Mouse (Mus musculus): Measurements from ENCODE around the gene Sh3rf1. TPM values are rescaled to one million over a fixed set of nuclear protein-coding genes. Genes with fewer than 3 reads are reported as not detected.

Sh3rf1 gene
- polyA plus RNA-seq (2016; fragmentation: Nextera tagmentation; extraction: Ambion mirVana): 5.6 and 8.4 TPM in 2 replicates

DNA sequence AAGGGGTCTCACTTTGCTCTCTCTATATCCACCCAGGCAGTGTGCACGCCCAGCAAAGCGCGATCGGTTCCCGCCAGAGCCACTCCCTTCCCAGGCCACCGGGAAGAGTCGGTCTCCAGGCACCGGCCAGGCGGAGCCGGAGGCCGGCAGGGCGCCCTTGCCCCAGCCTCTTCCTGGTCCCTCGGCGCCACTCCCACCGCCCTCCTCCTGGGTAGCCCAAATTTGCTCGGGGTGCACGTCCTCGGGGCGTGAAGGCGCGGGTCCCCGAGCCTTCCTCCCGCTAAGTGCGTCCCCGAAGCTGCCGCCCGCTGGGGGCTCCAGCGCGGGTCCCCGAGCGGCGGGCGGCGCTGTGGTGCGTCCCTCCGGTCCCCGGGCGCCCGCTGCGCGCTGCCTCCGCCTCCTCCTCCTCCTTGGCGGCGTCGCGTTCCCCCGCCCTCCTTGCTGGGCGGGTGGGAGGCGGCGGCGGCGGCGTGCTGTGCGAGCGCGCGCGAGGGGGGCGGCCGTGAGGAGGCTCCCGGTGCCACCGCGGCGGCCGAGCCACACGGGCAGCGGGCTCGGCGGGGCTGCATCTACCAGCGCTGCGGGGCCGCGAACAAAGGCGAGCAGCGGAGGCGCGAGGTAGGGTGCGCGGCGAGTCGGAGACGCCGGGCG lies at the start of gene Sh3rf1:
Gene Sh3rf1, plus strand, starts transcription at position 144 of the 651 bp plus-strand sequence.
- Histone ChIP-seq H3K4me3 (peak within 1 kb of the TSS; percentile 90), H3K4me1 (peaks cover 22% of the 10 kb centered on the region), H3K9me3 (no peaks in the 10 kb centered on the region), H3K27me3 (ENCODE audit: insufficient read depth, poor library complexity, severe bottlenecking) (peaks cover 10% of the 10 kb centered on the region; the same call in 1 of the 2 replicates), H3K36me3 (no peaks in the 10 kb centered on the region), H3K27ac (peak within 1 kb of the TSS; percentile 96)
- DNase-seq (ENCODE audit: low spot score): peak; percentile 90
- WGBS: under 1% methylated on average over 83 of the region's 84 CpGs

- 33% methylated on average over 7 of the region's 7 CpGs for WGBS
- no peaks in the 10 kb centered on the region for H3K9me3 ChIP-seq
These were observed 49.7 kb upstream of the Sh3rf1 start for GRCm38 (mm10) chr8:61173921-61174492.

GRCm38 (mm10) chr8:61175876-61176275 lies 47.8 kb upstream of the Sh3rf1 start:
- Histone ChIP-seq H3K27ac (no peak overlapping the region), H3K4me1 (peaks cover 8% of the 10 kb centered on the region), H3K27me3 (ENCODE audit: insufficient read depth, poor library complexity, severe bottlenecking) (no peaks in the 10 kb centered on the region), H3K9me3 (no peaks in the 10 kb centered on the region), H3K4me3 (no peak overlapping the region), H3K36me3 (no peaks in the 10 kb centered on the region)
- DNase-seq (ENCODE audit: low spot score): no peak
- 33% methylated on average over 2 of the region's 2 CpGs for WGBS

More at GRCm38 (mm10) chr8:61173921-61174492, 49.7 kb upstream of the Sh3rf1 start:
- Histone ChIP-seq H3K27ac (0 out of 2 replicates have a peak overlapping the region, but pooled peaks have one; percentile 39), H3K36me3 (no peaks in the 10 kb centered on the region), H3K27me3 (ENCODE audit: insufficient read depth, poor library complexity, severe bottlenecking) (no peaks in the 10 kb centered on the region), H3K4me3 (no peak overlapping the region), H3K4me1 (peaks cover 8% of the 10 kb centered on the region)
- no peak for DNase-seq (ENCODE audit: low spot score)

DNA sequence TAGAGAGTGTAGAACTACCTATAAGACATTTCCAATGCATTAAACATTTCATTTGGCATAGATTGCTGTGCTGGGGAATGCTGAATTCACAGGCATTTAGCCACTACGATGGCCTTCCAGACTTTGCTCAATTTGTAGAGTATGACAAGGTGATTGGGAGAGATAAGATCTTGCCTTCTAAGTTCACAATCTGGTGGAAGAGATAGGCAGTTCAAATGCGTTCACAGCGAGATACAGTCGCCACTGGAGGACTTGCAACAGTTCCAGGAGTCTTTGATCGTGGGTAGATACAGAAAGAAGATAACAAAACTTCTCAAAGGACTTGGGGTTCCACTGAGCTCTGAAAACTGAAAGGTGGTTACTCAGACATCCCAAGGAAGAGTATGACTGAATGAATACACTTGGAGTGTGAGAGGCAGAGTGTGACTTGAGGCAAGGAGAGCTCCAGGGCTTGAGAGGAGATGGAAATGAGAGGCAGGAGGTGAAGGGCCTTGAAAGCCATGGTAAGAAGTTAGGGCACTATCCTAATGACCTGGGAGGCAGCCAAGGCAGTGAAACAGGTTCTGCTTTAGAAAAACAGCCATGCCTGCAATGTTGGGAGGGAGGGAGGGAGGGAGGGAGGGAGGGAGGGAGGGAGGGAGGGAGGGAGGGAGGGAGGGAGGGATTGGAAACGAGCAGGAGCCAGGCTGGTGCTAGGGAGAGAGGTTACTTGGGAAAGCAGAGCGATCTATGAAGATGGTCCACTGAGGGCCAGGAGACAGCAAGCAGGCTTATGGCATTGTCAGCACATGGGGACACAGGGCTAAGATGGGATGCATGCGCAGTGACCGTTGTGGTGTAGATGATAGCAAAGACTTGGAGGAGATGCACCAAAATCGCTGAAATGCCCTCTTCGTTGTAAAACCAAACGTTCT lies 45.7 kb upstream of the Sh3rf1 start:
- no peak for DNase-seq (ENCODE audit: low spot score)
- no peaks in the 10 kb centered on the region for H3K9me3 ChIP-seq
- no peak overlapping the region for H3K4me3 ChIP-seq
- H3K4me1 ChIP-seq: peaks cover 8% of the 10 kb centered on the region
- no peaks in the 10 kb centered on the region for H3K36me3 ChIP-seq
- H3K27me3 ChIP-seq (ENCODE audit: insufficient read depth, poor library complexity, severe bottlenecking): no peaks in the 10 kb centered on the region
- WGBS: 62% methylated on average over 12 of the region's 12 CpGs
- H3K27ac ChIP-seq: no peak overlapping the region

DNA sequence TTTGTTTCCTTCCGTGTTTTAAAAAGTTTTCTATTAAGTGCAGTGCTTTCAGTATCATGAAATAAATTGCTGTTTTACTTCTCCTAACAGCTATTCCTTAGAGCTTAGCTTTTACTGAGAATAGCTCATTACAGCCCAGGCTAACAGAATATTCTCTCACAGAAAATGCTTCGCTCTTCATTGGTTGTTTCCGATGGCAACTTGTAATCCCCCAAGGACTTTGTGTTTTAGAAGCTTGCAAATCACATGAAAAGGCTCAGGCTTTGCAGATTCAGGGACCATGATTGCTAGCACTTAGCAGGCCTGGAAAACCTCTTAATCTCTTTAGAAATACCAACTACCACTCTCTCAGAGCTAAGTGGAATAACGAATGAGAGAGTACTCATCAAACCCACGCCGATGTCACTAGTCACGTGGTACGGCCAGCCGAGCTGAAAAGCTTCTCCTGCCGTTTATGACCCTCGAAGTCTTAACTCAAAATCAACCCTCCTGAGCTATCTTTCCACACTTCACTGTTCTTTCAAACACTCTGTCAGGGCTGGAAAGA lies 45.0 kb upstream of the Sh3rf1 start:
- no peak for DNase-seq (ENCODE audit: low spot score)
- H3K9me3 ChIP-seq: no peaks in the 10 kb centered on the region
- no peaks in the 10 kb centered on the region for H3K36me3 ChIP-seq
- H3K4me1 ChIP-seq: peaks cover 7% of the 10 kb centered on the region
- WGBS: 66% methylated on average over 11 of the region's 11 CpGs
- H3K4me3 ChIP-seq: no peak overlapping the region
- H3K27me3 ChIP-seq (ENCODE audit: insufficient read depth, poor library complexity, severe bottlenecking): no peaks in the 10 kb centered on the region
- no peak overlapping the region for H3K27ac ChIP-seq

DNA sequence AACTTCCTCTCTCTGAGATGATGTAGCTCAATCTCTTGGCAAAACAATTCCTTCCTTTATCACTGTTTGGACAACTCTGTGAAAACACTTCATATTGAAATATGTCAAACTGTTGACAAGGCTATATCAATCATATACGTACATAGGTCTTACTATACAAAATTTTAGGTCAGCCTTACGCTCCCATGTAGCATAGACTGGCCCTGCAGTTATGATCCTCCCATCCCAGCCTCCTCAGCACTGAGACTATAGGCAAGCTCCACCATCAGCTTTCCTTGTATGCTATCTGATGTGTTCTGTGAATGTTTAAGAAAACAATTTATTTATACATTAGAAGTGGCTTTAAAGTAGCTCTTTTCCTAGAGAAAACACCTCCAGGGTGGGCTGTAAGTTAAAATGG lies 42.1 kb upstream of the Sh3rf1 start:
- no peaks in the 10 kb centered on the region for H3K9me3 ChIP-seq
- no peaks in the 10 kb centered on the region for H3K27me3 ChIP-seq (ENCODE audit: insufficient read depth, poor library complexity, severe bottlenecking)
- no peak overlapping the region for H3K4me3 ChIP-seq
- no peaks in the 10 kb centered on the region for H3K36me3 ChIP-seq
- 71% methylated on average over 2 of the region's 2 CpGs for WGBS
- peaks cover 4% of the 10 kb centered on the region; the same call in 1 of the 2 replicates for H3K4me1 ChIP-seq
- no peak for DNase-seq (ENCODE audit: low spot score)
- no peak overlapping the region for H3K27ac ChIP-seq

- Histone ChIP-seq H3K27me3 (ENCODE audit: insufficient read depth, poor library complexity, severe bottlenecking) (no peaks in the 10 kb centered on the region), H3K4me3 (no peak overlapping the region), H3K4me1 (peaks cover 4% of the 10 kb centered on the region; the same call in 1 of the 2 replicates), H3K36me3 (no peaks in the 10 kb centered on the region), H3K27ac (no peak overlapping the region), H3K9me3 (no peaks in the 10 kb centered on the region)
- no peak for DNase-seq (ENCODE audit: low spot score)
- 87% methylated on average over 4 of the region's 4 CpGs for WGBS
These were observed 41.7 kb upstream of the Sh3rf1 start for GRCm38 (mm10) chr8:61182020-61182419.

- no peaks in the 10 kb centered on the region; the same call in 1 of the 2 replicates for H3K27me3 ChIP-seq (ENCODE audit: insufficient read depth, poor library complexity, severe bottlenecking)
- H3K4me1 ChIP-seq: peaks cover 4% of the 10 kb centered on the region; the same call in 1 of the 2 replicates
- H3K9me3 ChIP-seq: no peaks in the 10 kb centered on the region
- no peak overlapping the region for H3K27ac ChIP-seq
- 63% methylated on average over 5 of the region's 5 CpGs for WGBS
- no peaks in the 10 kb centered on the region for H3K36me3 ChIP-seq
- H3K4me3 ChIP-seq: no peak overlapping the region
- DNase-seq (ENCODE audit: low spot score): no peak
These were observed 38.1 kb upstream of the Sh3rf1 start for GRCm38 (mm10) chr8:61185274-61186198.

DNA sequence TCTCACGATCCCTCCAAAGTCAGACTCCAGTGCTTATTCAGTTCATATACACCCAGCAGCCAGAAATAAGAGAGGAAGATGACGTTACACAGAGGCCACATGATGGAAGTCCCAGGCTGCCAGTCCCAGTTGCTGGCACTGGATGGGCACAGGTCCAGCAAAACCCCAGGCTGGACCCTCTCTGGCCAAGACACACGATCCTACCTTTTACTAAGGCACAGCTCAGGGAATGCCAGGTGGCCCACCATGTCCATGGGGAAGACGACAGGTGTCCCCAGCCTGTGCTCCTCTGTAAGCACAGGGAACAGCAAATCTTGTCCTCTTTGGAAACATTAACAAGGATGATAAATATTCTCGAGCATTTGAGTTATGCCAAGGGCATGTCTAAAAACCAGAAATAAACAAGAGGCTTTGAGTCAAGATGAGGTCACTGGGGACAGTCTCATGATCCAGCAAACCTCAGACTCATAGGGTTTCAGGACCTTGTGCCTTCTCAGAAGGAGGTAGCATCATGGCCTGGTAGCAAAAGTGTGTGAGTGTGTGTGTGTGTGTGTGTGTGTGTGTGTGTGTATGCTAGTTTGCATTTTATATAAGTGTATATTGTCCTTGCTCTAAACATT lies 29.3 kb upstream of the Sh3rf1 start:
- no peaks in the 10 kb centered on the region for H3K36me3 ChIP-seq
- no peak for DNase-seq (ENCODE audit: low spot score)
- no peak overlapping the region for H3K4me3 ChIP-seq
- no peak overlapping the region for H3K27ac ChIP-seq
- no peaks in the 10 kb centered on the region for H3K4me1 ChIP-seq
- H3K9me3 ChIP-seq: no peaks in the 10 kb centered on the region
- 82% methylated on average over 5 of the region's 5 CpGs for WGBS
- H3K27me3 ChIP-seq (ENCODE audit: insufficient read depth, poor library complexity, severe bottlenecking): no peaks in the 10 kb centered on the region

DNA sequence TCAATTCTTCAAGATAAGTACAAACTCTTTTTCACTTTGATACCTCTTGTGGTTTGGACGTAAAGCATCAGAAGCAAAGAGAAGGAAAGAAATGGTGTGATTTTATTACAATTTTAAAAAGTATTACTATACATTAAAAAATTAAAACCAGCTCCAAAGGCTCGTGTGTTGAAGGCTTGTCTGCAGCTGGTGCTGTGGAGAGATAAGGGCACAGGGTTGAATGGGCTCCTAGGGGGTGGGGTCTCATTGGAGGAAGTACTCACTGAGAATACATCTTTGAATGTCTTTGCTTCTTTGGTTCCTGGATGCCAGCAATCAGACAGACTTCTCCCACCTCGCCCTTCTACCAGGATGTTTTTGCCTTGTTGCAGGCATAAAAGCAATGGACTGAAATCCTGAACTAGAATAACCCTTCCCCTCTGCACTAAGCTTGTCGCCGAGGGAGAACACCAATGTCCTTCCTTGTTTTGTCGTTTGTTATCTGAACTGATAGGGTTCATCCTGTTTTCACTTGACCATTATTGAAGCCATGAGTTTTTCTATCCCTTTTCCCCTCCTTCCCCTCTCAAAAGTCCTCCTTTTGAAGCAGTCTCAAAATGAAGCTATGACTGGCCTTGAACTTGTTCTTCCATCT lies 23.3 kb upstream of the Sh3rf1 start:
- Histone ChIP-seq H3K27ac (no peak overlapping the region), H3K27me3 (ENCODE audit: insufficient read depth, poor library complexity, severe bottlenecking) (no peaks in the 10 kb centered on the region), H3K4me3 (no peak overlapping the region), H3K36me3 (no peaks in the 10 kb centered on the region), H3K9me3 (no peaks in the 10 kb centered on the region), H3K4me1 (0 out of 2 replicates have a peak, but pooled peaks cover 6% of the 10 kb centered on the region)
- WGBS: 30% methylated on average over 6 of the region's 6 CpGs
- peak; percentile 68 for DNase-seq (ENCODE audit: low spot score)

All from heart, embryonic 10.5 days (tissue).